Mouse (Mus musculus) small intestine, adult 2 months (tissue): ENCODE data around the gene Trp53inp2. TPM values are rescaled to one million over a fixed set of nuclear protein-coding genes. Genes with fewer than 3 reads are reported as not detected.

ENCODE experiments used
- H3K27ac ChIP-seq: fragments of 200-500 bp; 2 replicates; pipeline ENCODE4 v1.5.1; 2012; ENCODE audit warnings: low read depth, low read length, control low read depth, inconsistent platforms; ENCODE audit not compliant: insufficient read depth
- H3K27me3 ChIP-seq: fragments of 200-500 bp; 2 replicates; pipeline ENCODE4 v1.6.1; 2012; ENCODE audit warnings: mild to moderate bottlenecking, moderate library complexity, low read length, inconsistent platforms; ENCODE audit not compliant: control insufficient read depth, insufficient read depth
- H3K36me3 ChIP-seq: fragments of 200-500 bp; 2 replicates; pipeline ENCODE4 v1.6.1; 2012; ENCODE audit warnings: mild to moderate bottlenecking, low read length, control low read depth, inconsistent platforms; ENCODE audit not compliant: control insufficient read depth, insufficient read depth
- H3K4me1 ChIP-seq: fragments of 200-500 bp; 2 replicates; pipeline ENCODE4 v1.6.1; 2012; ENCODE audit warnings: low read length, inconsistent platforms, mixed read lengths; ENCODE audit not compliant: control insufficient read depth, insufficient read depth, insufficient read length
- H3K4me3 ChIP-seq: fragments of 200-500 bp; 2 replicates; pipeline ENCODE4 v1.5.1; 2012; ENCODE audit warnings: low read depth, mild to moderate bottlenecking, control low read depth, inconsistent platforms, low read length, moderate library complexity
- CTCF ChIP-seq: fragments of 200-500 bp; IDR thresholded peaks from 2 replicates; pipeline ENCODE4 v1.5.1; 2012; ENCODE audit warnings: low read depth, mild to moderate bottlenecking, control low read depth, inconsistent platforms, low read length, moderate library complexity, mixed read lengths; ENCODE audit not compliant: insufficient replicate concordance, insufficient read length; ENCODE audit errors: extremely low read depth
- POLR2A ChIP-seq: fragments of 200-500 bp; IDR thresholded peaks from 2 replicates; pipeline ENCODE4 v1.6.1; 2012; ENCODE audit warnings: low read depth, mild to moderate bottlenecking, control low read depth, inconsistent platforms, low read length, moderate library complexity
- WGBS: fragments of 180-500 bp; shearing (Covaris S2); methylation state at CpG from one replicate; pipeline ENCODE4 v1.1.7; 2018; 5-methylcytosine and 5-hydroxymethylcytosine counted together
- polyA plus RNA-seq: library from polyadenylated mRNA; depleted of rRNA; stranded (reverse); fragments of >200 nt; gene quantifications from 2 replicates; pipeline ENCODE4 v1.2.3, GENCODE M21; 2012

The Trp53inp2 gene
- polyA plus RNA-seq, 1 experiment = 164 TPM

GRCm38 (mm10) chr2:155382791-155383438 lies 2.1 kb downstream of the Trp53inp2 start:
- Histone ChIP-seq H3K27ac (peak overlapping the region; percentile 94), H3K4me1 (peaks cover 4% of the 10 kb centered on the region; the same call in 1 of the 2 replicates), H3K4me3 (peak overlapping the region; percentile 28; the same call in 1 of the 2 replicates), H3K36me3 (peaks cover 12% of the 10 kb centered on the region), H3K27me3 (no peaks in the 10 kb centered on the region)
- TF ChIP-seq POLR2A (no peak), CTCF (no peak)
- 29% methylated on average over 2 of the region's 2 CpGs for WGBS

- Histone ChIP-seq H3K4me3 (no peak overlapping the region), H3K27me3 (no peaks in the 10 kb centered on the region), H3K4me1 (peaks cover 4% of the 10 kb centered on the region; the same call in 1 of the 2 replicates), H3K36me3 (peaks cover 28% of the 10 kb centered on the region), H3K27ac (no peak overlapping the region)
- TF ChIP-seq POLR2A = no peak
- peak; percentile 86 for TF ChIP-seq CTCF
- WGBS = 15% methylated on average over 7 of the region's 7 CpGs
Measured at GRCm38 (mm10) chr2:155385090-155385489, 4.2 kb downstream of the Trp53inp2 start.

GRCm38 (mm10) chr2:155385731-155386533 lies 5.1 kb downstream of the Trp53inp2 start:
- 63% methylated on average over 18 of the region's 18 CpGs for WGBS
- Histone ChIP-seq H3K27ac (no peak overlapping the region), H3K36me3 (peaks cover 31% of the 10 kb centered on the region), H3K4me3 (no peak overlapping the region), H3K4me1 (peaks cover 4% of the 10 kb centered on the region; the same call in 1 of the 2 replicates), H3K27me3 (no peaks in the 10 kb centered on the region)
- TF ChIP-seq CTCF (no peak), POLR2A (no peak)

GRCm38 (mm10) chr2:155386534-155386899 lies 5.7 kb downstream of the Trp53inp2 start:
- WGBS = 32% methylated on average over 27 of the region's 27 CpGs
- Histone ChIP-seq H3K36me3 (peaks cover 36% of the 10 kb centered on the region), H3K27me3 (no peaks in the 10 kb centered on the region), H3K4me3 (no peak overlapping the region), H3K27ac (no peak overlapping the region), H3K4me1 (peaks cover 4% of the 10 kb centered on the region; the same call in 1 of the 2 replicates)
- TF ChIP-seq CTCF (no peak), POLR2A (no peak)

GRCm38 (mm10) chr2:155387052-155387451 lies 6.2 kb downstream of the Trp53inp2 start:
- TF ChIP-seq POLR2A (no peak), CTCF (no peak)
- H3K4me1 ChIP-seq = peaks cover 4% of the 10 kb centered on the region; the same call in 1 of the 2 replicates
- H3K4me3 ChIP-seq = no peak overlapping the region
- 84% methylated on average over 4 of the region's 4 CpGs for WGBS
- peaks cover 36% of the 10 kb centered on the region for H3K36me3 ChIP-seq
- no peak overlapping the region for H3K27ac ChIP-seq
- H3K27me3 ChIP-seq = no peaks in the 10 kb centered on the region

- no peak for TF ChIP-seq CTCF
- TF ChIP-seq POLR2A = no peak
- Histone ChIP-seq H3K36me3 (peaks cover 37% of the 10 kb centered on the region), H3K27ac (no peak overlapping the region), H3K4me1 (no peaks in the 10 kb centered on the region; the same call in 1 of the 2 replicates), H3K27me3 (no peaks in the 10 kb centered on the region), H3K4me3 (no peak overlapping the region)
- WGBS = 90% methylated on average over 2 of the region's 2 CpGs
Measured at GRCm38 (mm10) chr2:155388573-155388972, 7.7 kb downstream of the Trp53inp2 start.

- WGBS = 75% methylated on average over 5 of the region's 5 CpGs
- H3K4me1 ChIP-seq = no peaks in the 10 kb centered on the region
- H3K36me3 ChIP-seq = peaks cover 41% of the 10 kb centered on the region
- TF ChIP-seq POLR2A = no peak
- no peak for TF ChIP-seq CTCF
- no peak overlapping the region for H3K4me3 ChIP-seq
- H3K27me3 ChIP-seq = no peaks in the 10 kb centered on the region
- H3K27ac ChIP-seq = no peak overlapping the region
Measured at GRCm38 (mm10) chr2:155394586-155394985, 13.7 kb downstream of the Trp53inp2 start.
